Mouse (Mus musculus): ENCODE data around the gene Med19. TPM values are rescaled to one million over a fixed set of nuclear protein-coding genes. Genes with fewer than 3 reads are reported as not detected.
"Not testable (repeated sequence)": the region's sequence is repeated elsewhere in the genome, so short reads cannot be mapped to it uniquely, and the experiment has no call there.

Med19 gene
- polyA plus RNA-seq, 1 experiment from 2014 or later: 26.1 TPM

DNA sequence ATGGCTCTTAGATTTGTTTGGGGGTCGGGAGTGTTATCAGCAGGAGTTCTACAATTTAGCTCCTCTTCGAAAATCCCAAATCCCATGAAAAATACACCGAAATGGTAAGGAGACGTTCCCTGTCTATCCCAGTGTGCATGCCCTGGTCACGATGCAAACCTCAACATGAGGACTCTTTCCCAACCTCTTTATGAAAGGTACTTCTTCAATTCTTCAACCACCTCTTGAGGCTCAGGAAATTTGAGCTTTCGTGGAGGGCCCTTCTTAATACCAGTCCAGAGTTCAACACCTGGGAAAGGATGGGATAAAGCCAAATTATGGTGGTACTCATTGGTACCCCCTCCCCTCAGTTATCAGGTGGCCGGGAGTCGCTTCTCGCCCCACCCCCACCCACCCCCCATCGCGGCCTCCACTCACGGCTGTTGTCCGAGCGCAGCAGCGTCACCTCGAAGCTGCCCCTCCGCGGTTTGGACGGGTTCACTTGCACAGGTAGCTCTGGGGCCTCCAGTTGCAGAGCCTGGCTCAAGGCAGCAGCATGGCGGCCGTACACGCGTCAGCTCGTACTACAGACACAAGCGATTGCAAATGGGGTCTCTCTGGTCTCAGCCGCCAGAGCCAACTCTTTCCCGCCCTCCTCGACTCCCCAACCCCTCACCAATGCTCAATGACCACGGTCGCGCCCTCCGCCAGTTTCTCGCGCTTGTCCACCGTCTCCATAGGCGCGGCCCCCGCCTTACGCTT, 8.2 kb upstream of the Med19 start:
- Histone ChIP-seq H3K27me3 (replicated peaks) (no peaks in the 10 kb centered on the region), H3K4me3 (peak overlapping the region; percentile 96), H3K4me2 (peak overlapping the region; percentile 81), H3K27ac (replicated peaks) (peak overlapping the region; percentile 95), H3K36me3 (peaks cover 43% of the 10 kb centered on the region), H3K9me3 (no peaks in the 10 kb centered on the region), H3K9ac (peak overlapping the region; percentile 98), H3K4me1 (peaks cover 22% of the 10 kb centered on the region)
- peak; percentile 28; the same call in 1 of the 2 replicates for ATAC-seq (ENCODE audit: extremely low read depth, insufficient number of reproducible peaks, low FRiP score, low TSS enrichment)
- 3% methylated on average over 39 of the region's 39 CpGs for WGBS

DNA sequence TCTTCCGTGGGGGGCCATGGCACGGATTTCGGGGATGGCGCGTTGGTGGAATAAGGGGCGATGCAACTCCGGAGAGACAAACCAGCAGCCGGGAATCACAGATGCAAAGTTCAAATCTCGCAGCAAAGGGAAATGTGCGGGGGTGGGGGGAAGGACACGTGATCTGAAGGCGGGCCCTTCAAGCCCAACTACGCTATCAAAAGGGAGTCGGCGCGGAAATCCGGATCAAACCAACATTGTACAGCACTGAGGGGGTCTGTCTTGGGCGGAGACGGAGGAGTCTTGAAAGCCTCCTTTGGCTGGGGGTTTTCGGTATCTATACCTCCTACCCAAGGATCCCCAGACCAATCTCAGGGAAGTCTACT, 7.7 kb upstream of the Med19 start, which contains the start of gene Selenoh:
Selenoh (minus strand) TSS at position 202 of the 365 bp plus-strand sequence.
- peak; percentile 81 for ATAC-seq (ENCODE audit: extremely low read depth, insufficient number of reproducible peaks, low FRiP score, low TSS enrichment)
- H3K27me3 ChIP-seq (replicated peaks): no peaks in the 10 kb centered on the region
- no peaks in the 10 kb centered on the region for H3K9me3 ChIP-seq
- peak within 1 kb of the TSS; percentile 98 for H3K9ac ChIP-seq
- peak within 1 kb of the TSS; percentile 95 for H3K27ac ChIP-seq (replicated peaks)
- H3K4me1 ChIP-seq: peaks cover 22% of the 10 kb centered on the region
- H3K36me3 ChIP-seq: peaks cover 49% of the 10 kb centered on the region
- H3K4me3 ChIP-seq: peak within 1 kb of the TSS; percentile 96
- peak within 1 kb of the TSS; percentile 81 for H3K4me2 ChIP-seq
- under 1% methylated on average over 20 of the region's 20 CpGs for WGBS

DNA sequence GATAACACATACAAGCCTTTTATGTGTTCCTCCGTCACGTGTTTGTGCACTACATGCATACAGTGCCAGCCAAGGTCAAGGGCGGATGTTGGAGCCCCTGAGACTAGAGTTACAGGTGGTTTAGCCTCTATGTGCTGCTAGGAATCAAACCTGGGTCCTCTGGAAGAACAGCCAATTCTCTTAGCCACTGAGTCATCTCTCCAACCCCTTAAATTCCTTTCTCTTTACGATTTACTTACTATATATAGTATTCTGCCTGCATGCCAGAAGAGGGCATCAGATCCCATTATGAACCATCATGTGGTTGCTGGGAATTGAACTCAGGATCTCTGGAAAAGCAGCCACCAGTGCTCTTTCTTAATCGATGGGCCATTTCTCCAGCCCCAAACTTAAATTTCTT, 6.7 kb upstream of the Med19 start:
- 63% methylated on average over 4 of the region's 5 CpGs for WGBS
- ATAC-seq (ENCODE audit: extremely low read depth, insufficient number of reproducible peaks, low FRiP score, low TSS enrichment); H3K27me3 ChIP-seq (replicated peaks); H3K9ac ChIP-seq; H3K4me3 ChIP-seq; H3K9me3 ChIP-seq: not testable (repeated sequence)
- Histone ChIP-seq H3K4me1 (peaks cover 29% of the 10 kb centered on the region), H3K36me3 (peaks cover 57% of the 10 kb centered on the region), H3K27ac (replicated peaks) (peak overlapping the region; percentile 95; the same call in 1 of the 2 replicates), H3K4me2 (peak overlapping the region; percentile 81; the same call in 1 of the 2 replicates)

DNA sequence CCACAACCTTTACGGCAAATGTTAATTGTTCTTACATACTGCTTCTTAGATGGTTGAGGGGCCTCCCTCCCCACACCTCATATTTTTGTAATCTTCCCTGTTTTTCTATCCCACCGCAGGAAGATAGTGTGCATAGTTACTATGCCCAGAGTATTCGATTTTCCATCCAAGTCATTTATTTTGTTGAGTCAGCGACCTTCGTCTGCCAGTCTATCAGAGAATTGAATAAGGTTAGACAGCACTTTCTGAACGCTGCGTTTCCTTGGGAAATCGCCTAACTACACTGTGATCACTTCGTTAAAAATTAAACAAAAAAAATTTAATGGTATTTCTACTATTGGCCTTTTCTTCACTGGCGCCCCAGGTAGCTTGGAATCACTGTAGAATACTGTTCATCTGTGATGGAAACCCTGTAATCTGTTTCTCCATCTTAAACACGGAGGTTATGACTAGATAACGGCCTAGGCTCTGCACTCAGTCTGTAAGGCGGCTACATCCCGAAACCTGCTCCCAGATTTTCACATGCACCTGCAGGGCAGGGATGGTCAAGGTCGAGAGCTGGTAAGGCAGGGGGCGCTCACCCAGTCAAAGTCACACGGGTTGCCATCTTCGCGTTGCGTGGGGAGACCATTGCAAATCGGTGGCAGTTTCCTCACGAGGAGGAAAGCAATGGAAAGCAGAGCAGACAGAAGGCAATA, 783 bp upstream of the Med19 start:
- ATAC-seq (ENCODE audit: extremely low read depth, insufficient number of reproducible peaks, low FRiP score, low TSS enrichment): peak; percentile 7; the same call in 1 of the 2 replicates
- Histone ChIP-seq H3K36me3 (peaks cover 49% of the 10 kb centered on the region), H3K9ac (peak overlapping the region; percentile 84), H3K9me3 (no peaks in the 10 kb centered on the region), H3K27ac (replicated peaks) (peak overlapping the region; percentile 65), H3K4me1 (peaks cover 25% of the 10 kb centered on the region), H3K27me3 (replicated peaks) (no peaks in the 10 kb centered on the region), H3K4me3 (peak overlapping the region; percentile 99), H3K4me2 (peak overlapping the region; percentile 81)
- WGBS: 8% methylated on average over 22 of the region's 22 CpGs

DNA sequence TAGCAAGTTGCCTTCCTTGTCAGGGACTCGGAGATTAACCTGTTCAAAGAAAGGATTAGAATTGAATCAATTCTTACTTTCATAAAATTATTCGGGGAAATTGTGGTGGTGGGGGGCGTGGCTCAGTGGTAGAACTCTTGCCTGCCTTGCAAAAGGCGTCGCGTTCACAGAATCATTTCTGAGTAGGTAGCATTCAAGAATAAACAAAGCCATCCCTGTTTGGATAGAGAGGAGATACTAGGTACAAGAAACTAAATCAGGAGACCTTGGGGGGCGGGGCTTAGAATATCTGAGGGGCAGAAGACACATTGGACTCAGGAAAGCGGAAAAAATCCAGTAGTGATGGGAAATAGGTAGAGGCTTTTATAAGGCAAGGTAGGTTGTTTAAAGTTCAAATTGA, 814 bp downstream of the Med19 start, which contains the start of gene Tmx2:
Tmx2 (minus strand) TSS at position 125 of the 400 bp plus-strand sequence.
- Histone ChIP-seq H3K4me2 (peak within 1 kb of the TSS; percentile 86), H3K36me3 (peaks cover 34% of the 10 kb centered on the region), H3K9me3 (no peaks in the 10 kb centered on the region), H3K27ac (replicated peaks) (peak within 1 kb of the TSS; percentile 77), H3K27me3 (replicated peaks) (no peaks in the 10 kb centered on the region), H3K4me1 (peaks cover 33% of the 10 kb centered on the region), H3K4me3 (peak within 1 kb of the TSS; percentile 99), H3K9ac (peak within 1 kb of the TSS; percentile 97)
- WGBS: 13% methylated on average over 8 of the region's 8 CpGs
- no peak for ATAC-seq (ENCODE audit: extremely low read depth, insufficient number of reproducible peaks, low FRiP score, low TSS enrichment)

DNA sequence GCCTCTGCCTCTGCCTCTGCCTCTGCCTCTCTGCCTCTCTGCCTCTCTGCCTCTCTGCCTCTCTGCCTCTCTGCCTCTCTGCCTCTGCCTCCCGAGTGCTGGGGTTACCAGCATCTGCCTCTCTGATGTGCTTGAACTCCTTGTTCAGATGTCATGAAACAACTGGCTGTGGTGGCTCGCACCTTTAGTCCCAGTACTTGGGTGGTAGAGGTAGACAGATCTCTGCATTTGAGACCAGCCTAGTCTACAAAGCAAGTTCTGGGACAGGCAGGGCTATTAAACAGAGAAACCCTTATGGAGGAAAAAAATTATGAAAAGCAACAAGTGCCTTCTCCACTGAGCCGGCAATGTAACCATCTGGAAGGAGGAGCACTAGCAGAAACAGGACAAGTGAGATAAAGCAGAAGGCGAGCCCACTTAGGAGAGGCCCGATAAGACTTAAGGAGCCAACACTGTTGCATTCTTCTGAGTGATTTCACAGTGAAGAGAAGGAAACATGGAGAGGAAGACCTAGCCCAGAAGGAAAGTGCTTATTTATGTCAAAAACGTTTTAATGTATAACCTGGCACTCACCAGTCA, 4.5 kb downstream of the Med19 start:
- Histone ChIP-seq H3K27ac (replicated peaks) (peak overlapping the region; percentile 62), H3K36me3 (peaks cover 46% of the 10 kb centered on the region), H3K4me1 (peaks cover 17% of the 10 kb centered on the region), H3K4me2 (peak overlapping the region; percentile 18; the same call in 1 of the 2 replicates), H3K4me3 (no peak overlapping the region), H3K9me3 (no peaks in the 10 kb centered on the region), H3K27me3 (replicated peaks) (no peaks in the 10 kb centered on the region), H3K9ac (peak overlapping the region; percentile 54)
- 30% methylated on average over 6 of the region's 6 CpGs for WGBS
- no peak for ATAC-seq (ENCODE audit: extremely low read depth, insufficient number of reproducible peaks, low FRiP score, low TSS enrichment)

DNA sequence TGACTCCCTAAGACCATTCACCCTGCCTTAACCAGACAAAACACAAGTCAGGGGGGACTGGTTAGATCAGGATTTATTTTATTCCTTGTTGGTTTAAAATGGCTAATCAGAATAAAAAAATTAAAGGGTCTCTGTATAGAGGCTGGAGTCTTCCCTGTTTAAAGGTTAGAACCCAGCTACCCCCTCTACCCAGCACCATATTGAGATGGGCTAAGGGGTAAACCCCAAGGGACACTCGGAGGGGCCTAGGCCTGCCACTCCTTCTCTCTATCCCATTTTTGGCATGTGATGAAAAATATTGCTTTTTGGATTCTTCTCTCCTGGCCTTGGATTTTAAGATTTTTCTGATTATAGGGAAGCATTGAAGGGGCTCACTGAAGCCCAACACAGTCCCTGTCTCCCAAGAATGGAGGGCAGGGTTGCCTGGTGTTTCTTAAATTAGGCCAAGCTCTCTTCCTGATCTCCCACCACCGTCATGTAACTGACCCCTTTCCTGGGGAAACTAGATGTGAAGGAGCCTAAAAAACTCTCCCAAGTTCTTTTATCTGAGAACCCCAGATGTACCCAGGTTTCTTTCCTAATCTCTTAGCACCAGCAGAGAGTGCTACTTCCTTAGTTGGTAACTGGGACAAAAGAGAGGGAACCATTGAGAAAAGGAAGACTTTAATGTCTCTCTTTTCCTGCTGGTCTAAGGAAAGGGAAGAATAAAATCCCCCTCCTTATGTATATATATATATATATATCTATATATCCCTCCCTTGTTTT, 10.1 kb downstream of the Med19 start:
- WGBS: 58% methylated on average over 2 of the region's 2 CpGs
- H3K27ac ChIP-seq (replicated peaks): no peak overlapping the region
- H3K4me3 ChIP-seq: no peak overlapping the region
- H3K4me2 ChIP-seq: no peak overlapping the region
- 0 out of 2 replicates have a peak, but pooled peaks cover 2% of the 10 kb centered on the region for H3K4me1 ChIP-seq
- H3K9me3 ChIP-seq: no peaks in the 10 kb centered on the region
- peaks cover 90% of the 10 kb centered on the region for H3K36me3 ChIP-seq
- no peak for ATAC-seq (ENCODE audit: extremely low read depth, insufficient number of reproducible peaks, low FRiP score, low TSS enrichment)
- H3K27me3 ChIP-seq (replicated peaks): no peaks in the 10 kb centered on the region
- no peak overlapping the region for H3K9ac ChIP-seq

DNA sequence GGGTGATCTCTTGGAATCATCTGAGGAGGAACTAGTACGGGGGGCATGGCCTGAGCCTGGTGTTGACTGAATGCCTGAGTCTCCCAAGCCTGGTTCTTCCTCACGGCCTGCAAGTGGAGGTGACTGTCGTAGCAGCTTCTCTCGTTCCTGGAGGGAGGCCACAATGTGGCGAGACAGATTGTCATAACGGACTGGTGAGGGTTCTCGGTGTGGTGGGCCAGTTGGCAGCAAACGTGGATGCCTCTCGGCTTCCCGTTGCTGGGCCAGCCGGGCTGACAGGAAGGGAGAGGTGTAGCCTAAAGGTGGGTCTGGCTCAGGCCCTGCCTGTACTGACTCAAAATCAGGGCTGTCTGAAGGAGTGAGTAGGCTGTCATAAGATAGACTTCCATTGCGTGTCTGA, 11.8 kb downstream of the Med19 start:
- H3K27ac ChIP-seq (replicated peaks): no peak overlapping the region
- H3K36me3 ChIP-seq: peaks cover 94% of the 10 kb centered on the region
- H3K4me3 ChIP-seq: no peak overlapping the region
- H3K9ac ChIP-seq: no peak overlapping the region
- H3K9me3 ChIP-seq: no peaks in the 10 kb centered on the region
- no peak overlapping the region for H3K4me2 ChIP-seq
- 86% methylated on average over 12 of the region's 12 CpGs for whole genome bisulfite sequencing
- H3K4me1 ChIP-seq: no peaks in the 10 kb centered on the region
- no peak for ATAC-seq (ENCODE audit: extremely low read depth, insufficient number of reproducible peaks, low FRiP score, low TSS enrichment)
- no peaks in the 10 kb centered on the region for H3K27me3 ChIP-seq (replicated peaks)

DNA sequence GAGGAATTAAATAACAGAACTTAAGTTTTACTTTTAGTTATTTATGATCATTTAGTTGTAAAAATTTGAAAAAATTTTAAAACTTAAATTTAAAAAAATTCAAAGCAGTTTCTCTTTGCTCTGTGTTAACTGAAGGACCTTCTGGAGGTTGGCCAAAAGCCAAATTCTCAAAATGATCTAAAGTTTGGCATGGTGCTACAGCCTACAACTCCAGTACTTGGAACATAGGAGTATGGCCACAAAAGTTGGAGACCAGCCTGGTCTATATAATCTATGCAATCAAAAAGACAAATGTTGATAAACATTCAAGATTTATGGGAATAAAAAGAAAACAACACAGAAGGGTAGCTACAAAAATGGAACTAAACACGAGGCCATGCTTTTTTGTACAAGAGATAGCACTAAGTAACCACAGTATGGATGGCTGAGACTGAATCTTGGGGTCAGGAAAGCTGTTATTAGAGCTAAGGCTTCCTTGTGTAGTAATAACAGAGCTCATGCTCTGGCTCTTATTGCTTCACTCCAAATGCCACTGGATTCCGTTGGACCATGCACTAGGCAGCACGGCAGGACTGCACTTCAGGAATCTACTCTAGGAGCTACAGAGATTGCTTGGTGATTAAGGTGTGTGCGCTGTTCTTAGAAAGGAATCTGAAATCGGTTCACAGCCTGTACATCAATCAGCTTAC, 16.9 kb downstream of the Med19 start:
- no peak overlapping the region for H3K27ac ChIP-seq (replicated peaks)
- peaks cover 88% of the 10 kb centered on the region for H3K36me3 ChIP-seq
- no peak for ATAC-seq (ENCODE audit: extremely low read depth, insufficient number of reproducible peaks, low FRiP score, low TSS enrichment)

DNA sequence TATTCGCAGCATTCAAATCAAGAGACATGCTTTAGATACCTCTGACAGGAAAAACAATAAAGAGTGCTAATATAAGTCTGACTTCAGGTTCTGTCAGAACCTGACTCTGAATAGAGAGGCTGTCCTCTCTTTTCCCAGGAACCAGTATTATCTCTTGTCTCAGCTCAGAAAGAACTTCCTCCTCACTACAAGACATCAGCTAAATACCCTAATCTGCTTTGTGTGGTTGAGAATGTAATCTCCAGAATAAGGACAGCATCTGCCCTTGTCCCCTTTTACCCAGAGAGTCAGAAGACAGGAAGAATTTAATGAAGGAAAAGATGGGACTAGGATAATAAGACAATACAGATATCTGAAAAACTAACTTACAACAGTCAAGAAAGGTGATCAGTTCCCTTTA, 25.3 kb downstream of the Med19 start:
- peaks cover 87% of the 10 kb centered on the region for H3K36me3 ChIP-seq
- no peak overlapping the region for H3K27ac ChIP-seq (replicated peaks)
- H3K4me2 ChIP-seq: no peak overlapping the region
- 69% methylated on average over 1 of the region's 1 CpGs for WGBS
- H3K27me3 ChIP-seq (replicated peaks): no peaks in the 10 kb centered on the region
- H3K4me3 ChIP-seq: no peak overlapping the region
- H3K4me1 ChIP-seq: peaks cover 15% of the 10 kb centered on the region
- no peaks in the 10 kb centered on the region for H3K9me3 ChIP-seq
- no peak overlapping the region for H3K9ac ChIP-seq
- no peak for ATAC-seq (ENCODE audit: extremely low read depth, insufficient number of reproducible peaks, low FRiP score, low TSS enrichment)

More for the DNA sequence above, 16.9 kb downstream of the Med19 start:
- WGBS: 83% methylated on average over 5 of the region's 5 CpGs
- H3K27me3 ChIP-seq (replicated peaks): no peaks in the 10 kb centered on the region
- no peaks in the 10 kb centered on the region for H3K9me3 ChIP-seq
- H3K9ac ChIP-seq: no peak overlapping the region
- no peak overlapping the region for H3K4me2 ChIP-seq
- H3K4me3 ChIP-seq: no peak overlapping the region
- no peaks in the 10 kb centered on the region for H3K4me1 ChIP-seq
